Mouse (Mus musculus) CH12F3 (cell line): ENCODE measurements around the gene Tspan7.

Experiments used
- in situ Hi-C: fragments of 300-500 bp; cut with MboI; formaldehyde crosslinking; loops from 2 replicates; pipeline ENCODE4 v1.14.3; 2020; ENCODE audit warnings: low sequenced_read_pairs

Gene Tspan7

DNA sequence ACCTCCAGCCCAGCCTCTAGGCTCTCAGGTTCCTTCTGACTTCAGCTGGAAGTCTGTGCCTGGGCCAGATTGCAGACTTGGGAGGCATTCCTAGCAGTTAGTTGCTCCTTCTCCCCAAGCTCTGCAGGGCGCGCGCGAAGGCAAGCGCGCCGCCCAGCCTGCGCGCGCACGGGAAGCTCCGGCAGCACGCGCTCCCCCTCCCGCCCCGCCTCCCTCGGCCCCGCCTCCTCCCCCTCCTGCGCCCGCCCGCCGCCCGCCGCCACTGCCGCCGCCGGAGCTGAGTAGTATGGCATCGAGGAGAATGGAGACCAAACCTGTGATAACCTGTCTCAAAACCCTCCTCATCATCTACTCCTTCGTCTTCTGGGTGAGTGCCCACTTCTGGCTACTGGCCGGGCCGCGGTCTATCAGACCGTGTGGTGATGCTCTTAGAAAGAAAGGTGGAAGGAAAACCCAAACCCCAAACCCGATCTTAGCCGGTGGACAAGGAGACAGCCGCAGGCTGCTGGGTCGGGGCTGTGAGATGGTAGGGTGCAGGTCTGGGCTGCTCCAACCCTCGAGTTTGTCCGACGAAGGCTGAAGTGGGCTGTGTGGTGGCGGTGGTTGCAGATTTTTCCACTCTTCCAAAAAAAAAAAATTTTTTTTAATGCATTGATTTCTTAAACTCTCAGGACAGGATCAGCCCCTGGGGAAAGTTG lies at the start of gene Tspan7:
Gene Tspan7 (plus strand): TSS at position 287 of the 698 bp plus-strand sequence.
- in situ Hi-C loops = no loop called here

DNA sequence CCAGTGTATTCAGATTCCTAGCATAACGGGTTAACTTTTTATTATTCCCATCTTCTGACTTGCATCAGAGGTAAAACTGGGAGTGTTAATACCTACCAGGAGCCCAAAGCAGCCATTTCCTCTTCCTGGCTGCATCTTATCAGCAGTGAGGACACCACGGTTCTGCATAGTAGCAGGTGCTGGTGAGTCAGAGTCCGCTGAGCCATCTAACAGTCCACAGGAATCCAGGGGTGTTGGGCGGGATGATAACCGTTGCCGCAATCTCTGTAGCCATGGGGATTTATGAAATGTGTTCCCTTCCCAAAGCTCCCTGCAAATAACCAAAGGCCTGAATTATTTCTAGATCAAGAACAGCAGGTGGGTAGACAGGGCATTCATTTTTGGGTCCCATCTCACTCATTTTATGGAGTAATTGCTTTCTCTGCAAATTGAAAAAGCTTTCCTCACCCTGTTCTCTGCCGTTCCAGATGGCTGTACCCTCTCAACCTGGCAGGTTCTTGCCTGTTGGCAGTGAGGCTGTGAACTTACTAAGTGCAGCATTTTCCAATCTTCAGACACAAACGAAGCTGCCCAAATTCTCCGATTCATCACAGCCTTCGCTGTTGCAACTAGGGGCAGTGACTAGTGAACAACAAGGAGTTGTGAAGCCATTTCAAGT lies 35.5 kb upstream of the Tspan7 start:
- in situ Hi-C loops = no loop called here

DNA sequence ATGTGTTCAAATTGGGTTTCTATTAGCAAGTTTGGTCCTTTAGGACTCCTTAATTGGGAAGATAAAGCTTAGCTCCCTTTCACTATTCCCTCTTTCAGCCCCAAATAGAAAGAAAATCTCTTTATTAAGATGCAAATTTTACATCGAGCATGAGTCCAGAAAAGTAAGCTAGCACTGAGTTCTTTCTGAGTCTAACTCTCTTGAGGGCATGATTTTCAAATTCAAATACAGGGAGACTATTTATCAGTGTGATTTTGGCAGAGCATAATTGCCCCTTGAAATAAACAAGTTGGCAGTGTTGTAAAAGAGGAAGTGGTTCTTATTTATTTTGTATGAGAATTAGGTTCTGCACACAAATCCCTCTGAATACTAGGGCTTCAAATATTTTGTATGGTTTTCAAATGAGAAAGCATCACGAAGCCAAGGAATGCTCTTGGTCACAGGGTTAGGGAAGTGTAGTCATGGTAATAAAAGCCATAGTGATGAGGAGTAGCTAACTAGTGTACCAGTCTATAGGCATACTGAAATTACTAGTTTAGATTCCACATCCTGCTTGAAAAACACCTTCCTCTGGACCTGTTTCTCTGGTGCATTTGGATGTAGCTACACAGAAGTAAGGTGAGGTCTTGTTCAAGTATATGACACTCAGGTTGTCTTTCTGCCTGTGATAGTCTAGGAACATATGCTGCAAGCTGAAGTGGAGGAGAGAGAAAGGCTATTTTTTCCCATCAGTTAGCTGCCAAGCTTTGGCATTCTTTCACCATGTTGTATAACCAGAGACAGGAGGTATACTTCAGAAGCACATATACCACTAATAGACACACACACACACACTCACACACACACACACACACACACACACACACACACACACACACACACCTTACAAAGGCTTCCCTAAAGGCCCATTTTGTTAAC lies 34.6 kb upstream of the Tspan7 start:
- in situ Hi-C loops = no loop called here

DNA sequence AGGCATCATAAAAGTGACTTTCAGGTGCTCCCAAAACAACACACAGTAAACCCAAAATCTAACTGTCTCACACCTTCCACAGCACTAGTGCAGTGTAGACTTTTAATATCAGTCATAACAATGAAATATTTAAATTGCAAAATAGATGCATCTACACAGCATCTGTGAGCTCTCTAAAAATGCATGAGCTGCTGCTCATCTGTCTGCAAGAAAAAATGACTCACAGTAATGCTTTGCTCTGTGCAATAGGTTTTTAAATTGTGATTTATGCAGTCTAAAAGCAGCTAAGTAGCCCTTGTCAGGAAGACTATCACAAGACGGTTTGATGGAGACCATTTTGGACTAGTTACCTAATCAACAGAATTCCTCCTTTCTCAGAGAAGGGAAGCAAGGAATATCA lies 31.2 kb upstream of the Tspan7 start:
- in situ Hi-C loops = no loop called here

DNA sequence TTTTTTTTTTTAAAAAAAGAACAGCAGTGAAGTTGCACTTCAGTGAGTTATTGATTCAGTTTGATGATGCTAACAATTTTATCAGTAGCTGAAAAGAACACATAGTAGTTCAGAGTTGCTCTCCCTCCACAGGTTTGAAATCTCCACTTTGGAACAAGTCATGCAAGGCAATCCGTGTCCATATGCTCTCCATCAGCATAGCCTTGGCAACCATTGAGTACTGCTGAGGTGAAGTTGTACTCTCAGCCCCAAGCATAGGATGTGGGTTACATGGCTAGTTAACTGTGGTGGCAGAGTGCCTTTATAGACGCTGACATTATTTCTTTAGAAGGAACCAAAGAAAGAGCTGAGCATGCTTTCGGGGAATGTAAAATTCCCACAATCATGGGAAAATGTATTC lies 27.7 kb upstream of the Tspan7 start:
- in situ Hi-C loops = no loop called here

DNA sequence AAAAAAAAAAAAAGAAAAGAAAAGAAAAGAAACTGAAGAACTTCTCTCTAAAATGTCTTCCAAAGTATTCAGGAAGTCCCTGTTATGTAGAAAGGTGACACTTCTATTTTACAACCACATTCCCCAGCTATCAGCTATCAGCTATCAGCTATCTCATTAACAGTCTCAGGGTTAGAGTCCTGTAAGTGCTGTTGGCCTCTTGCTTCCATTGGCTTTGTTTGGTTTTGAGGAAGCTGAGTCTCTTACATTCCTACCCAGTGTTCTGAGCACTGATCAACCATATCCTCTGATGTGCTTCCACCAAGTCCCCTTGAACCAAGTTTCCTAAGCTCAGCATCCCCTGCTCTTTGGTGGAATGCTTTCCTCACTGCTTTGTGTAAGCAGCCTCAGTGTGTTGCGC lies 7.9 kb upstream of the Tspan7 start:
- in situ Hi-C loops = no loop called here

DNA sequence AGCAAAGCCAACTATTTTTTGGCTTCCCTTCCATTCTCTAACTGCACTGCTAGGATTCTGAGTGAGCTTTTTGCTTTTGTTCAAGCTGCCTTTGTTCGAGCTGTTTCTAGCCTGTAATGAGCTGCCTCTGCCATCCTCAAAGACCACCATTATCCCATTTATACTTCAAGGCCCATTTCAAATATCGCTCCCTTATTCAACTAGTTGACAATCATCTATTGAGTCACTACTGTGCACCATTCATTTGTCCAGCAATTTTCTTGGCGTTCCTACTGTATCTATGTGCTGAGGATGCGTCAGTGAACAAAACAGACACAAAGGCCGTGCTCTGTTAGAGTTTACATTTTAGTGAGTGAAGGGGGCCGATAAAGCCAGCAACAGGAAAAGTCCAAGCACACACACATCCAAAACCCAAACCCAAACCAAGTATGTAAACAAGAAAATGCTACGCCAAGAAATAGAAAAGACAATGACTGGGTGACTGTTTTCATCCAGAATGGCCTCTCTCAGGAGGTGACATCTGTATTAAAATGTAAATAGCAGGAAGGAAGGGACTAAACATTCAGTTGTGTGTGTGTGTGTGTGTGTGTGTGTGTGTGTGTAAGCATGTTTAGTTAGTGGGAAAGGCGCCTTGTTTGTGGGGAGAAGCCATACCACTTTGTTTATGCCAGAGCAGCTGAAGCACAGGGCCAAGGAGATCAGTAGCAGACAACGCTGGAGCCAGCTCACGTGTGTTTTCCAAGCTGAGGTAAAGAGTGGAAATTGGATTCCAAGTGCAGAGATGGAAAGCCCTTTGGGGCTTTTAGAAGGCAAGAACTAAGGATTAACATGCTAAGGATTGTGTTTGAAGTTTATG lies 5.7 kb upstream of the Tspan7 start:
- in situ Hi-C loops = no loop called here

DNA sequence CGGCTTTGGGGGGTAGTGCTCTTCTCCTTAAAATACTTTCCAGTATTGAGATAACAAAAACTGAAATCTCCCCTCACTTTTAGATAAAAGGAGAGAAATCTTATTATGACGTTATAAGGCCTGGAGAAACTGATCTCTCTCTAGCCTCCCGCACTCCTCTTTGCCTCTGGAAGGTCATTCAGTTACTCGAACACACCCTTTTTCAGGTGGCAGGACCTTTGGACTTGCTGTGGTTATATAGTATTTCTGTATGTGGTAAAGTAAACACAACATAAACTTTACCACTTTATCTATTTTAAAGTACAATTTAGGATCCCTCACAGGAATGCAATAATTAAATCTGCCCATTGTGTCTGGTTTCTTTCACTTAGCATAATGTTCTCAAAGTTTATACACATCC lies 5.0 kb upstream of the Tspan7 start:
- in situ Hi-C loops = no loop called here

DNA sequence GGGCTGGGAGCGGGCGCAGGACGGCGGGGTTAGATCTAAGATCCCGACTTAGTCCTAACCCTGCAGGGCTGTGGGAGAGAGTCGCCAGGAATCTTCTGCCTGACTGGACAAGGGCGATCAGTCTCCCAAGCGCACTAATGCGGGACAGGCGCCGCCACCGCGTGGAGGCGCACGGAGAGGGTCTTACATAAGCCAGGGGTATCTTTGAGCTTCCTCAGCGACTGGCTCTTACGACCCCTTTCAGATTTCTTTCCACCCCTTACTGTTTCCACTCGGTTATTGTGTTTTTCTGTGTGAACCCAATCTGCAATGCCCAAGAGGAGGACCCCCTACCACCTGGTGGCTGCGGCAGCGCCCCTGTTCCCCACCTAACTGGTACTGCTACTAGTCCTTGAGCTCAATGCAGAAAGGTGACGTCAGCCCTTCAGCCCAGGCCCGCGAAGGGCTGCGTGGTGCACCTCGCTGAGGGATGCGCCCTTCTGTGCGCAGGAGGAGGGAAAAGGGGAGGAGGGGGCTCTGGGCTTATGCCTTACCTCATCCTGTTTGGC lies 780 bp downstream of the Tspan7 start:
- in situ Hi-C loops = no loop called here

DNA sequence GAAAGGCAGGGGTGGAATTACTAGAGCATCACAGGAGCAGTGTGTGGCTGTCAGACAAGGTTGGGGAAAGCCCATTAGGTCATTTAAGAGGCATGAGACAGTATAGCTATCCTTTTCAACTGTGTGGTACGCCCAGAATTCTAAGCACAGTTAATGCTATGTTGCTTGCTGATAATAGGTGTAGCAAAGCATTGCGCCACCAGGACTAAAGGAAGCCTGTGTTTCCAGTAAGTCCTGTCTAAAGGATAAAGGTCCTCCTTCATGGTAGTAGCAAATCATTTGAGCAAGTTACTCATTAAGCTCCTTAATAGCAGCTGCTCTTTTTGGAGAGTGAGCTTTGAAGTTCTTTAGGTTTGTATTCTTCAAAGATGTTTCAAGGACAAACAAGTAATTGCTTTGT lies 13.6 kb downstream of the Tspan7 start:
- in situ Hi-C loops = no loop called here

DNA sequence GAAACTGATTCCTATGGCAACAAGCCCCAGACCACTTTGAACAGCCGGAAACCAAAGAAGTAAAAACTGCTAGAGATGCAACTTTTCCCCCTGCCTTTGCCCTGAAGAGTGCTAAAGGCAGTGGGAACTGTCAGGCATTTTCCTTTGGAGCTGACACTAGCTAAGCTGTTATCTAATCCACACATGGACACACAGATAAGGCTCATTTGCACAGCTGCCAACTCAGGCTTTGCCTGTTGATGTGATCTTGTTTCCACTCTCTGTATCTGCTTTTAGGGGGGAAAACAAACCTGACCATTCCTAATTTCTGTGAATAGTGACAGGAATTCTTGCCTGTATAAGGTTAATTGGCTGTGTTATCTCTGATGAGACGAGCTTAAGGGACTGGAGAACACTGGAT lies 17.7 kb downstream of the Tspan7 start:
- in situ Hi-C loops = no loop called here

DNA sequence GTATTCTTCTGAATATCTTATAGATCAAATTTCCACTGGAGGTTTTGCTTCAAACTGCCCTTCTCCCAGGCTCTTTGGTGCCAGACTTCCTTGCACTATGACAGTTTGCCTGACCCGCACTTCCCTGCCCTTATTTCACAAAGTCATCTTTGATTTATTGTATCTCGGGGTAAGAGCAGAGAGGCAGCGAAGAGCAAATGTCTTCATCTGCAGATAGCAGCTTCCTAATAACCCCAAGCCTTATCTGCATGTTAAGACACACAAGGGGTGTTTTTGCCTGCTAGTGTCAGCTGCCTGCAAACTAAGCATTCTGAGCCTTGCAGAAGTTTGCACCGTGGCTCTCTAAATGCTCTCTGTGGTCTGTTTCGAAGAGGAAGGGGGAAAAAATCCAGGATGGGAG lies 29.5 kb downstream of the Tspan7 start:
- in situ Hi-C loops = no loop called here

DNA sequence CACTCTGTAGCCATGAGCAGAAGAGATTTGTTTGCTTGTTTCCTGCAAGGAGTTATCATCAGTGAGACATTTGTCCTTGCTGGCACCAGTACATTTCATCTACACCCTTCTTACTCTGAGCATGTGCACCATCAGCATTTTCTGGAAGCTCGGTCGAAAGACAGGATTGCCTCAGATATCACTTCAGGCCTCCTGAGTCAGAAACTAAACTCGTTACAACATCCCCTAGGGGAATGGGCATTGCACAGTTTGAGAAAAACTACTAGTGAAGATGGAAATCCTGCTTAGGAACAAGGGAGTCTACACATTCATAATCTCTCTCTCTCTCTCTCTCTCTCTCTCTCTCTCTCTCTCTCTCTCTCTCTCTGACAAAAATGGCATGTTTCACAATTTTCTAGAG lies 30.0 kb downstream of the Tspan7 start:
- in situ Hi-C loops = no loop called here

DNA sequence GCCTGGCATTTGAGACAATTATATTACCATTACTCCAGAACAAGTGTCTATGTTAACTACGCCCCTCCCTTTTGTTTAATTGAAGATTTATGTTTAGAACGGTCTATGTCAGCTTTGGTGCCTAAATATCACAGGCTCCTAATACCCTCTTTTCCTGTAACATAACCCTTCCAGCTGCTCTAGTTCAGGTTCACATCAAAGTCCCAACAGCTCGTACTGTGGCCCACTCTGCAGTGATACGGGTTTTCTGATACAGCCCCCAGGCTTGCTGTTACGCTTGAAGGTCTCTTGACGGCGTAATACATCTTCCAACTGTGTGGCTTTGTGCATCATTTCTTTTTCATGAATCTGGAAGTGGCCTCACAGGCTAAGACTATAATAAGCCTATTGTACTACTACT lies 31.5 kb downstream of the Tspan7 start:
- in situ Hi-C loops = no loop called here

DNA sequence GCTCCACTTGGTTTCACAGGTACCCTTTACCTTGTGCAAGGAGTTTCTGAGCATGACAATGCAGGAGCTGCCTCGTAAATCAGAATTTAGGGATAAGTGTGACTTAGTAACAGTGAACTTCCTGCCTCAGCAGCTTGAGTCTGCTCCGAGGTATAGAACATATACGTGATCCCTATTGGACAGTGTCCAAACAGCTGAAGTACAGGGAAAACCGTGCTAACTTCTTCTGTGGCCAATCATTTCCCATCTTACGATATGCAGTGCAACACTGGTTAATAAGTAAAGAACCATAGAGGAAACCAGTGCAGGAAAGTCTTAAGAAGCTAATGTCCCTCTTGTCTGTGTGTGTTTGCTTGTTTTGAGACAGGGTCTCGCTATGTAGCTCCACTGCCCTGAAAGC lies 32.0 kb downstream of the Tspan7 start:
- in situ Hi-C loops = no loop called here

DNA sequence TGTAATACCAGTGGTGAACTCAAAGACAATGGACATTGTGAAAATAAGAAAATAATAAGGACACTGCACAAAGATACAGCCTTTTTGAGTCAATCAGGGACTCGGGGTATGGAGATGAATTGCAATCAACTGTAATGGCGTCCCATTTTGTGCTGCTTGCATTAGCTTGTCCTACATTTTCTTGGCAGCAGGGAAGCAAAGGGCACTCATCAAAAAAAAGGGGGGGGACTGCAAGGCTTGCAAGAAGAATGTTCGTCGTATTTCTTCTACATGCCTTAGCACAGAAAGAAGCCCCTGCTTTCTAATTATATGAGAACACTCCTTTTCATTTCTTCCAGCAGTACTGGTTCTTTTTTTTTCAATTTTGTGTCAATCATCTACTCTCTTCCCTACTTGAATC lies 32.8 kb downstream of the Tspan7 start:
- in situ Hi-C loops = no loop called here

DNA sequence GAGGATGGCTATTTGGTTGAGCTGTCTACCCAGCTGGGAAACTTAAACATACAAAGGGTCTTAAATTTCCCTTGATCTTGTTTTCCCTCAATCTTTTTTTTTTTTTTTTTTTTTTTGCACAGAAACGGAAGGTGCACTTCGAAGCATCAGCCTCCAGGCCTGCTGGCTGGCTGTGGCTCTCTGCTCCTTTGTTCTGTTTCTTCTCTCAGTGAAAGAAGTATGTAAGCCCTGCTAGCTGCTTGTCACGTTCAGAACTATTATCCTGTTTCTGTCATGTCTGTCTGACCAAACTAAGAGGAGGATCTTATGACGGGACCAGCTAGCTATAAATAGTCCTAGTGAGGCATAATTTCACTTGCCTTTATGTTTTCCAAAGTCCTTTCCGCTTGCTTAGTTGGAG lies 33.6 kb downstream of the Tspan7 start:
- in situ Hi-C loops = no loop called here

DNA sequence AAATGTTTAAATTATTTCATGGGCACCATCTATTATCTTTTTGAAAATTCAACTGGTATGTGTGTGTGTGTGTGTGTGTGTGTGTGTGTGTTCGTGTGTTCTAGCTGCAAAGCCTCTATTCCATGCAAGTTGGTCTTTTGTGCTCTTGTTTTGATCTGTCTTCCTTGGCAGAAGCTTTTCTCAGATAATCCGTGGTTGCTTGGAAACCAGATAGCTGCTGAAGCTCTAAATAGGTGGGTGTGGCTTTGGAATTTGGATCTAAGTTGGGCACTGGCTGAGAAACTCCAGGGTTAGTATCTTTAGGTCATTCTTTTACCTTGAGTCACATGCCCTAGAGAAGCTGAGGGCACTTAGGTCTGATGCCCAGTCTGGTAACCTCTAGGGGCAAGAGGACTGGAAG lies 50.5 kb downstream of the Tspan7 start:
- in situ Hi-C loops = no loop called here

DNA sequence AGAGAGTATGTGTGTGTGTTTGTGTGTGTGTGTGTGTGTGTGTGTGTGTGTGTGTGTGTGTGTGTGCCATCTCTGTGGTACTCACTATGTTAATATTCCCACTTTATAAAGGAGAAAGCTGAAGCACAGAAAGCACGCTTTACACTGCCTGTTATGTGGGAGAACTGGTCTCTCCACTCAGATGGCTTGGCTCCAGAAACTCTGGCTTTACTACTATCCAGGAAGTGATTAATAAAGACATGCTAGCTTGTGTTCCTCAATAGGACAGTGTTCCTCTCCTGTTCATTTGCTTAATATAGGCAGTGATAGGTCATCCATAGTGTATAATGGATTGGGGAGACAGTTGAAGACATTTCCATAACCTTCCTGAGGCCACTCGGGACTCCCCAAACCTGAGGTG lies 54.1 kb downstream of the Tspan7 start:
- in situ Hi-C loops = no loop called here

DNA sequence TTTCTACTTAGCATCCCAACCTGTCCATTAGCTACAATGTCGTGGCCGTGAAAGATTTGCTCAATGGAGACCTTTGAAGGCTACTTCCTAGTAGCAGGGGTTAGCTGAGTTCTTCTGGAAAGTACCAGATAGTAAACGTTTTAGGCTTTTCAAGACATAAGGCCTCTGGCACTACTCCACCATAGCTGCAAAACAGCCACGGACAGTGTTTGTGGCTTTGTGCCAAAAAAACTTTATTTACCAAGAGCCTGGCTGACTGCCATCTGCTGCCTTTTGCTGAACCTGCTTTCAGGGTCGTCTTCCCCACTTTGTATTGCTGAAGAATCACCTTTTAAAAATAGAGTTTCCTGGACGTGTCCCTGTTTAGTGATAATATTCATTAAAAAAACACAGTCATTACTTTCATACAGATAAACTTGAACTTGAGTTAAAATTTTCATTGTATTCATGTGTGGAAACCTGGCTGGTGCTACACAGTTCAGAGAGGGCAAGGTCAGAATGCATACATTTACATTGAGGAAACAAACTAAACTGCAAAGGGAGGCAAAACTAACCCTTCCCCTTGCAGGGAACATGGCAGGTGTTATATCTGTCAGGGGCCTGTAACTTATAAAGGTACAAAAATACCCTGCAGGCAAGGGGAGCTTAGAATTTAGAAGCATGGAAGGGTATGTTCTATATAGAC lies 54.7 kb downstream of the Tspan7 start:
- in situ Hi-C loops = no loop called here
